Mouse (Mus musculus) liver, embryonic 14.5 days (tissue): ENCODE results near the gene 2310011J03Rik. TPM values are rescaled to one million over a fixed set of nuclear protein-coding genes. Genes with fewer than 3 reads are reported as not detected.

Source experiments
- ATAC-seq: fragments of 200-750 bp; cut with Nextera tagmentation; 2 replicates; pipeline ENCODE4 v1.8.0; 2017; ENCODE audit warnings: moderate number of reproducible peaks, mild to moderate bottlenecking, moderate library complexity; ENCODE audit not compliant: insufficient read depth
- DNase-seq, 3 experiments: peaks; one replicate each; pipeline ENCODE4 v3.0.0-alpha.2; 2012 to 2013; ENCODE audit warnings: low read depth in 3 of 3, low spot score in 3 of 3
- H3K27ac ChIP-seq: fragments of 300-500 bp; sonication (generic); 2 replicates; pipeline ENCODE4 v1.5.1; 2014; ENCODE audit warnings: moderate library complexity, mild to moderate bottlenecking, control low read depth, inconsistent platforms
- H3K27me3 ChIP-seq: fragments of 300-500 bp; sonication (generic); 2 replicates; pipeline ENCODE4 v1.6.1; 2014; ENCODE audit warnings: mild to moderate bottlenecking, low read length, moderate library complexity; ENCODE audit not compliant: control insufficient read depth, insufficient read depth
- H3K36me3 ChIP-seq: fragments of 300-500 bp; sonication (generic); replicated peaks from 2 replicates; pipeline ENCODE4 v1.6.1; 2014; ENCODE audit warnings: low read depth; ENCODE audit not compliant: control insufficient read depth, insufficient read depth
- H3K4me1 ChIP-seq, 2 experiments: fragments of 200-500 bp in 1 of 2; fragments of 300-500 bp in 1 of 2; sonication (generic) in 1 of 2; replicated peaks; 2 replicates each; pipeline ENCODE4 v1.6.1; 2012 to 2014; ENCODE audit warnings: antibody characterized with exemption in 1 of 2, inconsistent platforms in 1 of 2, low read length in 1 of 2; ENCODE audit not compliant: control insufficient read depth in 2 of 2, insufficient read depth in 2 of 2
- H3K4me2 ChIP-seq: fragments of 300-500 bp; sonication (generic); 2 replicates; pipeline ENCODE4 v1.6.1; 2014; ENCODE audit warnings: low read depth, mild to moderate bottlenecking, control low read depth, moderate library complexity
- H3K4me3 ChIP-seq, 2 experiments: fragments of 200-500 bp in 1 of 2; fragments of 300-500 bp in 1 of 2; sonication (generic) in 1 of 2; 2 replicates each; pipeline ENCODE4 v1.5.1; 2012 to 2014; ENCODE audit warnings: low read depth in 2 of 2, low read length in 2 of 2, mild to moderate bottlenecking in 2 of 2, control low read depth in 1 of 2, inconsistent platforms in 1 of 2, moderate library complexity in 1 of 2; ENCODE audit not compliant: insufficient read depth in 1 of 2
- H3K9ac ChIP-seq: fragments of 300-500 bp; sonication (generic); replicated peaks from 2 replicates; pipeline ENCODE4 v1.6.1; 2014; ENCODE audit warnings: mild to moderate bottlenecking, control low read depth, moderate library complexity
- H3K9me3 ChIP-seq: fragments of 300-500 bp; sonication (generic); 2 replicates; pipeline ENCODE4 v1.6.1; 2016; ENCODE audit warnings: low read length, mixed read lengths; ENCODE audit not compliant: control insufficient read depth
- CTCF ChIP-seq: IDR thresholded peaks from 2 replicates; pipeline ENCODE4 v1.5.1; 2016; ENCODE audit warnings: antibody characterized with exemption, low read depth, control low read depth
- EP300 ChIP-seq: IDR thresholded peaks from 2 replicates; pipeline ENCODE4 v1.6.1; 2016; ENCODE audit warnings: antibody characterized with exemption, low read depth
- WGBS: fragments of 180-500 bp; shearing (Covaris S2); extraction: QIAGEN DNeasy Blood & Tissue Kit; methylation state at CpG from one replicate; pipeline ENCODE4 v1.1.7; 2014; ENCODE audit not compliant: insufficient replicate concordance; 5-methylcytosine and 5-hydroxymethylcytosine counted together
- polyA plus RNA-seq, 2 experiments: library from polyadenylated mRNA; depleted of rRNA in 1 of 2; stranded (reverse) in 1 of 2; unstranded in 1 of 2; fragments of >200 nt; fragmentation: Nextera tagmentation in 1 of 2; extraction: Ambion mirVana in 1 of 2; gene quantifications; 2 replicates each; pipeline versions ENCODE4 v1.2.1 to v1.2.3; 2012 to 2014

Gene 2310011J03Rik
- polyA plus RNA-seq, 2 experiments: 24.3 to 29.5 TPM

- ATAC-seq: peak; percentile 54
These were observed 24.5 kb downstream of the 2310011J03Rik start, which contains the start of gene Apc2 for GRCm38 (mm10) chr10:80295618-80296425. Gene Apc2, plus strand, starts transcription at chr10:80295977.

DNA sequence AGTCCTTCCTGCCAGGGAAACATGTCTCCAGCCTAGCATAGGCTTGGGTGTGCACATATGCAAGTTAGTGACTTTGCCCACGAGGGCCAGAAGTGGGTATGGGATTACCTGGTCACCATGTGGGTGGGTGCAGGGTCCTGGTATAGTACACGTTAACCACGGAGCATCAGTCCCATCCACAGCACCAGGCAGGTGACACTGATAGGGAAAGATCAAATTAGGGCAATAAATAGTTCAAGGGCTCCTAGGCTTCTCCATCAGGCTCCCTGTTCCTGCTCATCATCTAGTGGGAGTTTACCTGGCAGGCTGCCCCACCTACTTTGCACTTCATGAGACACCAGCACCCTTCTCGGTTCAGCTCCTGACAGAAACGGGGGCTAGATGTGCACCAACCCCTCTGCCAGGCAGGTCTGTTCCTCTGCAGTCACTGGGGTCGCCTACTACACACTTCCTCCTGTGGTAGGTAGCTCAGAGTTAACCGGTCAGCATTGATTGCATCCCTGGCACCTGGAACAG lies 25.5 kb downstream of the 2310011J03Rik start:
- Histone ChIP-seq H3K4me1 (peaks cover 9 to 19% of the 10 kb centered on the region in 2 experiments), H3K4me3 (no peak overlapping the region), H3K9me3 (no peaks in the 10 kb centered on the region), H3K27ac (no peak overlapping the region), H3K27me3 (peaks cover 30% of the 10 kb centered on the region), H3K9ac (no peak overlapping the region), H3K36me3 (peaks cover 16% of the 10 kb centered on the region), H3K4me2 (no peak overlapping the region; the same call in 1 of the 2 replicates)
- 36% methylated on average over 7 of the region's 7 CpGs for WGBS
- no peak for ATAC-seq
- TF ChIP-seq CTCF (no peak), EP300 (no peak)
- no peak for DNase-seq

More at GRCm38 (mm10) chr10:80295618-80296425, 24.5 kb downstream of the 2310011J03Rik start, which contains the start of gene Apc2:
- TF ChIP-seq CTCF (peak; percentile 86), EP300 (no peak)
- H3K27ac ChIP-seq: no peak within 1 kb of the TSS
- H3K4me3 ChIP-seq: peak within 1 kb of the TSS; percentile 20 to 26; a peak in 3 of 4 replicates
- H3K9me3 ChIP-seq: no peaks in the 10 kb centered on the region
- H3K36me3 ChIP-seq: peaks cover 16% of the 10 kb centered on the region
- DNase-seq: peak; percentile 51 to 64 (median 55)
- WGBS: 5% methylated on average over 26 of the region's 26 CpGs
- peaks cover 9 to 19% of the 10 kb centered on the region in 2 experiments for H3K4me1 ChIP-seq
- peak within 1 kb of the TSS; percentile 43 for H3K4me2 ChIP-seq
- H3K9ac ChIP-seq: no peak within 1 kb of the TSS
- peaks cover 40% of the 10 kb centered on the region for H3K27me3 ChIP-seq

DNA sequence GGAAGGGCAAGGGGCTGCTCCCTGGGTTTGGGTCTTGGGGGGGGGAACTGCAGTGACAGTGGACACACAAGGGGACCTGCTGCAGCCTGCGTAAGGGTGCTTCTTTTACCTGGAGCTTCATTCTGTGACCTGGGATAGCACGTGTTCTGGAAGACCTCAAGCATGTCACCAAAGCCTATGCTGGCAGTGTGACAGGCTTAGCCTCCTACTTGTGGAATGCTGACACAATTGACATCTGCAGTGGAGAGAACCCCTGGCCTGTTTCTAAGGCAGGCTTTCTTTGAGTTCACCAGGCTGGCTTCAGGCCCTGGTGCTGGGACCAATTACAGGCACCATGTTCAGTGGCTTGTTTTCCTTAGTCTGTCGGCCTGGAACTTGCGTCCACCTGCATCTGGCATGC lies 26.0 kb downstream of the 2310011J03Rik start:
- Histone ChIP-seq H3K27ac (no peak overlapping the region), H3K4me3 (no peak overlapping the region), H3K4me1 (peaks cover 9 to 19% of the 10 kb centered on the region in 2 experiments), H3K27me3 (peaks cover 25% of the 10 kb centered on the region), H3K9ac (no peak overlapping the region), H3K36me3 (peaks cover 16% of the 10 kb centered on the region), H3K9me3 (no peaks in the 10 kb centered on the region), H3K4me2 (no peak overlapping the region)
- 84% methylated on average over 4 of the region's 4 CpGs for WGBS
- TF ChIP-seq CTCF (no peak), EP300 (no peak)
- DNase-seq (no peak), ATAC-seq (no peak)

DNA sequence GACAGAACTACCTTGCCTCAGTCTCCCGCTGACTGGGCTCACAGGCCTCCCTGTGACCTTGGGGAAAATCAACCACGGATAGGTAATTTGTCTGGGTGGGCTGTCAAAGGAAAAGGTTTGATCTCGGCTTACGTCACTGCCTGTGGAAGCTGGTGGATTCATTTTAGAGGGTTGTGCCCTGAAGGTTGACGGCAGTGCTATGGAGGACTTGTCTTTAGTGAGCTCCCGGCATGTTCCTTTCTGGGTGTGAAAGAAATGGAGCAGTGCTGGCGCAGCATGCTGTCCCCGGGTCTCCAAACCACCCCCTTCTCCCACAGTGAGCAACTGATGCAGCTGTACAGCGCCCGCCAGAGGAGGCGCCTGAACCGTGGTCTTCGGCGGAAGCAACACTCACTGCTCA lies 27.0 kb downstream of the 2310011J03Rik start:
- Histone ChIP-seq H3K27ac (peak overlapping the region; percentile 79), H3K4me3 (peak overlapping the region; percentile 87 to 91), H3K36me3 (peaks cover 16% of the 10 kb centered on the region), H3K9me3 (no peaks in the 10 kb centered on the region), H3K4me2 (peak overlapping the region; percentile 84), H3K9ac (peak overlapping the region; percentile 99), H3K4me1 (peaks cover 9 to 19% of the 10 kb centered on the region in 2 experiments), H3K27me3 (peaks cover 15% of the 10 kb centered on the region)
- TF ChIP-seq EP300: no peak
- TF ChIP-seq CTCF: peak; percentile 30; the same call in 1 of the 2 replicates
- ATAC-seq (no peak), DNase-seq (no peak)
- WGBS: 9% methylated on average over 14 of the region's 14 CpGs
